Mouse (Mus musculus) stomach, postnatal 0 days (tissue): ENCODE data around the gene Szt2.

Experiments used
- CTCF ChIP-seq: IDR thresholded peaks from 2 replicates; pipeline ENCODE4 v1.5.1; 2016; ENCODE audit warnings: antibody characterized with exemption, low read depth, mild to moderate bottlenecking, moderate library complexity
- EP300 ChIP-seq: optimal IDR thresholded peaks from 2 replicates; pipeline ENCODE3; 2016; ENCODE audit warnings: antibody characterized with exemption

GRCm38 (mm10) chr4:118415779-118416178, 6.7 kb upstream of the Szt2 start:
- TF ChIP-seq CTCF: peak; percentile 28; the same call in 1 of the 2 replicates
- TF ChIP-seq EP300: no peak
